Mouse (Mus musculus): ENCODE measurements around the gene Dock1.

Dock1 gene

GRCm38 (mm10) chr7:134994983-134995382 is 324.5 kb downstream of the Dock1 start:
- no peak for DNase-seq

DNA sequence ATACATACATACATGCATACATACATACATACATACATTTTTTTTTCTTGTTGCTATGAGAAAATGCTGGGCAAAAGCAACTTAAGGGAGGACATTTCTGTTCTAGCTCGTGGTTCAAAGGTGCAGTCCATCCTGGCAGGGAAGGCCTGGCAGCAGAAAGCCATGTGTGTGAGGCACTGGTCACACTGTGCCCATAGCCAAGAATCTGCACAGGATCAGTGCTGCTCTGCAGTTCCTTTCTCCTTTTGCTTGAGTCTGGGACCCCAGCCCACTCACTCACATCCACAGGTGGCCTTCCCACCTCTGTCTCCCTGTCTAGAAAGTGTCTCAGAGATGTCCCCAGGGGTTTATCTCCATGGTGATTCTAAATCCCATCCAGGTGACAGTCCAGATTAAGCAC is 331.8 kb downstream of the Dock1 start:
- no peak for DNase-seq

- no peak for DNase-seq
These were observed 332.4 kb downstream of the Dock1 start for GRCm38 (mm10) chr7:135002891-135003290.

DNA sequence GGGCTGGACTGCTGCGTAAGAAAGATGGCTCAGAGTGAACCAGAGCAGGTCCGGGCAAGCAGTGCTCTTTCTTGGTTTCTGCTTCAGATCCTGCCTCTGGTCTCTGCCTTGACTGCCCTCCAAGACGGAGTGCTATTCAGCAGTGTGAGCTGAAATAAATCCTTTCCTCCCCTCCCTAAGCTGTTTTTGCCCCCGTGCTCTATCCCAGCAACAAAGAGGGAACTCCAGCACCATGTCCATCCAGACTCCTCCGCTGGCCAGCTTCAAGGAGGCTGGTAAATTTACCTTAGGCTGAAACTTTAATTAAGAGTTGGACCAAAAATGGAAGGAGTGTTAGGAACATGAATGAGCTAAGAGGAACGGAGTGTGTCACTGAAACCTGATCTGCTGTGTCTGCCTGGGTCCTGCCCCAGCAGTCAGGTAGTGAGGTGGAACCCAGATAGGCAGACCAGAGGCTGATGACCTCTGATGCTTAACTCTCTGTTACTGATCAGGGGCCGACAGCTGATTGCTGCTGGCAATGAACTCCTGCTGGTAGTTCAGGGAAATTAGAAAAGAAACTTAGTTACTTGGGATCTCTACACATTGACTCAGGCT is 335.6 kb downstream of the Dock1 start:
- DNase-seq, result no peak

GRCm38 (mm10) chr7:135008021-135008420 is 337.6 kb downstream of the Dock1 start:
- no peak for DNase-seq

GRCm38 (mm10) chr7:135010997-135011396 is 340.5 kb downstream of the Dock1 start:
- DNase-seq, result no peak

GRCm38 (mm10) chr7:135017531-135017930 is 347.1 kb downstream of the Dock1 start:
- DNase-seq, result no peak

GRCm38 (mm10) chr7:135020762-135021161 is 350.3 kb downstream of the Dock1 start:
- no peak for DNase-seq

- no peak for DNase-seq
These were observed 351.2 kb downstream of the Dock1 start for GRCm38 (mm10) chr7:135021544-135022100.

DNA sequence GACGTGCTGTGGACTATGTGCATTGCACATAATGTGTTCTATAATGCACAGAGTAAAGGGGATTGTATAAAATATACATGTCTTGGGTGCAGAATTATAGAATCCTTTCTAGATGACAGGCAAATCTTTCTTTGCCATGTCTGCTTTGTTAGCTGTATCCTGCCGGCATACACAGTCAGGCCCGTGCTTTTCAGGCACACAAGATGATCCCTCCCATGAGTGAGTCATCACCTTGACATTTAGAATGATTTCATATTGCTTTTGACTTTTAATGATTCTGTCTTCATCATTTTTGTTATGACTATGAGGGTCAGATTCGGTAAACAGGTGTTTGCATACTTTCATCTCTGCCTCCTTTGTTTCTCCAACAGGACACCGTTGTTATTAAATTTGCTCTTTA is 354.1 kb downstream of the Dock1 start:
- no peak for DNase-seq

DNA sequence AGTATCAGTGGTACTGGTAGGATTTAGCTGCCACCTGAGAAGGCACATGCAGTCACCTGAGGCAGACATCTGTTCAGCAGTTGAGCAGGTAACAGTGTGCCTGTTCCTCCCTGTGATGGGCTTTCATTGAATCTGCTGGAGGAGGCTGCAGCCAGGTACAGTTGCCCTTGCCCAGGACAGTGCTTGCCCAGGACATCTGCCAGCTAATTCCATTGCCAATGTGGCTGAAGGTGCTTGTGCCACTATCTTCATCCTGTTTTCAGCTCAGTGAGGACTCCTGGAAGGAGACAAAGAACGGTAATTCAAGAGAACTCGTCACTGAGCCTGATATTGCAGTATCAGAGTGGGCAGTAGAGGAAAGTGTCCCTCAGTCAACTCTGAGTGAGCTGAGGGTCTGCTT is 358.3 kb downstream of the Dock1 start:
- DNase-seq, result no peak

- DNase-seq, result no peak
These were observed 358.7 kb downstream of the Dock1 start for GRCm38 (mm10) chr7:135029136-135029535.

DNA sequence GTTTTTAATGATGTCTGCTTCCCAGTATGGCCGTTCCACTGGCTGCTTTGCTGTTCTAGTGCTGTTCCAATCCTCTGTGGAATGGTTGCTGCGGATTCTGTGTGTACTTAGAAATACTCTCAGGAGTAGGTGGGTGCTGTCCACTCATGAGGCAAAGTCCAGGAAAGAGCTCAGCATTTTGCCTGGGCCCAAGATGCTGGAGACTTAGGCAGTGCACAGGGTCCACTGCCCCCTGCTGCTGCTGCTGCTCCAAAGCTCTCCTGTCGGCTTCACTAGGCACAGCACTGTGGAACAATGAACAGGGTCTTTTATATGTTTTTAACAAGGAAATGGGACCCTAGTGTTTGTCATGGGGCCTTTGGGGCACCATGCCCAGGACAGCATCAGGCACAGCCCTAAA is 361.0 kb downstream of the Dock1 start:
- DNase-seq, result no peak

GRCm38 (mm10) chr7:135034811-135035210 is 364.4 kb downstream of the Dock1 start:
- no peak for DNase-seq

DNA sequence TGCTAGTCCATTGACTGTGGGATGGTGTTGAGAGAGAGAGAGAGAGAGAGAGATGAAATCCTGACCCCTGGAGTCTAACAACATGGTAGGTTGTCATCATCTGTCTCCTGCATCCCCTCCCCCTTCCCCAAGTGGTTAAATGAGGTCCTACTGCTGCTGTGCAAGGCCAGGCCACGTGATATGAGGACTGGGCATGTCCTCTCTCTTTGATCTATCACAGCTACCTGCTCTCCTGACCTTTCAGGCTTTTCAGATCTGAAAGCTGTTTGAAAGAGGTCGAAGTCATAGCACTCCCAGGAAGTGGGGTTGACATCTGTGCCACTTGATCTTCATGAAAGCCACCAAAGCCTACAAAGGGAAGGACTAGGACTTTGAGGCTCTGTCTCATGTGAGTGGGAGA is 365.2 kb downstream of the Dock1 start:
- peak; percentile 9 for DNase-seq

- DNase-seq, result no peak
These were observed 368.5 kb downstream of the Dock1 start for GRCm38 (mm10) chr7:135038930-135039329.

DNA sequence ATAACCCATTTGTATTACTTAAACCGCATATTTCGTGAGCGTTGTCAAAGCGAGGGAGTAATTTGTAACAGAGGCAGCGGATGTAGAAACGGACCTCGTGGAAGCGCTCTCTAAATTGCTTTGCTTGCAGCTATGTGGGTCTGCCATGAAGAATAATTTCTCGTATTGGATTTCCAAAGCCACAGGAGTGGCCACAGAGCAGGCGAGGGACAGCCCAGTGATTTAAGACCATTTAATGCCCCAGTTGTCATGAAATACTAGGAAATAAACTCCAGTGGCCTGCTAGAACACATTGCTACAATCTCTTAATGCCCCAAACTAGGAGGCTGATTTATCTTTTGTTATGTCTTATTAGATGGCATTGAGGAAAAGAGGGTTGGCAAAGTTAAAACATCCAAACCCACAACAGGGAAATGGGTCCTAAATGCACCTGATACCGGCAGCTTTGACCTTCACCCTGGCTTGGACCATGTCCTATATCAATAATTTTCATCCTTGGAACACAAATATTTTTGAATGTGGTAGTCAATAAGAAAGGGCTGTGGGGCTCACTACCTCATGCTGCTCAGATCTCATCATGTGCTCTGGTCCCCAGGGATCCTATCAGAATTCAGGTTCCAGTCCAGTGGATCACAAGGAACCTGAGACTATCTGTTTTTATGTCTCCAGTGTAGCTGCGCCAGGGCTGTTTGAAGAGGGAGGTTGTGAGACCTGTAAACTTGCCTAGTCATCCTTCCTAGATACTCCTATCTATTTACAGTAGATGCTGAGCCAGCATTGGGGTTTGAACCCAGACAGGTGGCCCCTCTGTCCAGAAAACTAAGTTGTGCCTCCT is 373.7 kb downstream of the Dock1 start:
- DNase-seq, result no peak

GRCm38 (mm10) chr7:135049416-135049815 is 379.0 kb downstream of the Dock1 start:
- no peak for DNase-seq

- DNase-seq, result no peak
These were observed 382.8 kb downstream of the Dock1 start for GRCm38 (mm10) chr7:135053186-135053715.

DNA sequence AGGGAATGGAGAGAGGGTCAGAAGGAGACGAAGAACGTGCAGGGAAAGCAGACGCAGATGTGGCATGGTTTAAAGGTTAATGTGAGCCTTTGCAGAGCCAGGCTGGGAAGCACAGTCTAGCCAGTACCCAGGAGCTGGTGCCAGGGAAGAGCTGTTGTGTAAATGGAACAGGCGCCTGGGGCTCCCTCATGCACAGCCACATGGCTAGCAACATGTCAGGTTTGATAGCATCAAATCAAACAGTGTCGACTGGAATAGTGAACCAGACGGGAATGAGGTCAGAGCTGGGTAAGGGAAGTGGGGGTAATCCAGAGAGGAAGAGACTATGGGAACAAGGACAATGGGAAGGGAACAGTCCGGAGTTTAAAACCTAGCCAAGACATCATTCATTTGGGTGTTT is 384.2 kb downstream of the Dock1 start:
- DNase-seq, result no peak

DNA sequence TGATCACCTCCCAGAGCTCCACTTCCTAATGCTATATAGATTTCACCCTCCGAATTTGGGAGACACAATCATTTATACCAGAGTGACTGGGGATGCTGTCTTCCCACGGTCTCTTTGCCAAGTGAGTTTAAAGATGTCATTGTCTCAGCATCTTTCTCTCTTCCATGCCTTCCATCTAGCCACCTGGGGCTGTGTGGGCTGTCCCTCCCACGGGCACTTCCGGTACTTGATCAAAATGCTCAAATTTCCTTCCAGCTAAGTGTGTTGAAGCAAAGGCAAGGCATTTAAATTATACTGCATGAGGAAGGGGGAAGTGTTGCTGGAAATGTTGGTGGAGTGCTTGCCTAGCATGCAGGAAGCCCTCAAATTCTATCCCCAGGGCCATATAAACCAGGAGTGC is 388.6 kb downstream of the Dock1 start:
- DNase-seq, result no peak

- DNase-seq, result no peak
These were observed 389.1 kb downstream of the Dock1 start for GRCm38 (mm10) chr7:135059562-135059961.

GRCm38 (mm10) chr7:135063886-135064285 is 393.4 kb downstream of the Dock1 start:
- no peak for DNase-seq

GRCm38 (mm10) chr7:135065301-135065700 is 394.8 kb downstream of the Dock1 start:
- DNase-seq, result no peak
